Mouse (Mus musculus) activated CD4-positive, CD25-positive, alpha-beta regulatory T cell, adult 4 months (primary cell): ENCODE data around the gene Tstd3. TPM values are rescaled to one million over a fixed set of nuclear protein-coding genes. Genes with fewer than 3 reads are reported as not detected.
A peak's percentile ranks its signal among the peaks of the same experiment; 100 is the strongest.

ENCODE experiments used
- ATAC-seq: one replicate; pipeline ENCODE4 v1.8.0; 2017
- polyA plus RNA-seq, 2 experiments: library from polyadenylated mRNA; unstranded; fragments of 100-300 nt; shearing (Covaris generic); gene quantifications; one replicate each; pipeline ENCODE4 v1.2.1; 2017

Tstd3 gene
- 10 to 100 TPM; 28.5 to 35.8 TPM for polyA plus RNA-seq

GRCm38 (mm10) chr4:21766863-21767304 lies at the start of gene Tstd3, which contains the start of gene Usp45:
Gene Tstd3, minus strand, starts transcription at chr4:21767212.
Gene Usp45, plus strand, starts transcription at chr4:21767156.
- peak; percentile 98 for ATAC-seq

DNA sequence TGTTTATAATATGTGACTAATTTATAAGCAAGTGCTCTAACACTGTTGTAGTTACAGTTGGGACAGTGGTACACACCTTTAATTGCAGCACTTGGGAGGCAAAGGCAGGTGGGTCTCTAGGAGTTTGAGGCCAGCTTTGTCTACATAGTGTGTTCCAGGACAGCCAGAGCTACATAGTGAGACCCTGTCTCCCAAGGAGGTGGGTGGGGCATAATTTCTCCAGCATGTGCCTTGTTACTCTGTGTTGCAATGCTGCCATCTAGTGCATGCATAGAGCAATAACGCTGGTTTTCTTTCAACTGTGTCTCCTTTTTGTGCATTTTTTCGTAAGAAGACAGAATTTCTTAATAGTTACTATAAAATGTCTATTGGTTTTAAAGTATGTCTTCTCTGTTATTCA lies 47.0 kb upstream of the Tstd3 start:
- peak; percentile 88 for ATAC-seq

DNA sequence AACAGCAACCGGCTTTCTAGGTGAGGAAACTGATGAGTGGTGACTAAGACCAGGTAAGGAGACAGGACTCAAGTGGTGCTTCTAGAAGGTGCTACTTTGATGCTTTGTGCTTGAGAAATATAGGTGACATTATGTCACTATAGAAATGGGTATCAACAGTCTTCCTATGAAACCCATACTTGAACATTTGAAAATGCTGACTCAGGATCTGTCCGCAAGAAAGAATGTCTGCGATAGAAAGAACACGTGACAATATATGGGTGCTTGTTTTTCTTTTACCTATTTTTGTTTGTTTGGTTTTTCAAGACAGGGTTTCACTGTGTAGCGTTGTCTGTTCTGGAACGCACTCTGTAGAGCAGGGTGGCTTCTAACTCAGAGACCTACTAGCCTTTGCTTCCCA lies 45.6 kb upstream of the Tstd3 start:
- ATAC-seq, result no peak

DNA sequence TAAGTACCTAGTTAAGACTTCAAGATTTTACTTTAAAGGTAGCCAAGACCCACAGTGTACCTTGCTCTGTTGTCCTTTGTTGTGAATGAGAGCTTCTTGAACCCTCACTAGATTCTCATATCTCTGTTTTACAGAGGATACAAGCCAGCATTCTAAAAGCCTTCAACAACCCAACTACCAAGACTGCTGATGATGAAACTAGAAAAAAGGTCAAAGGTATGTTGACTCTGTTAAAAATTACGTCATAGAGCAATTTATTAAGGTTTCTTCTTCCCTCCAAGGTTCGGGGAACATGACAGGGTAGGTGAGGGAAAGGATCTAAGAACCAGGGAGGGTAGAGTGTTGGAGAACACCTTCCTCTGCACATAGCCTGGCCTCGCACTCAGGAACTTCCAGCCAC lies 43.6 kb upstream of the Tstd3 start:
- no peak for ATAC-seq

DNA sequence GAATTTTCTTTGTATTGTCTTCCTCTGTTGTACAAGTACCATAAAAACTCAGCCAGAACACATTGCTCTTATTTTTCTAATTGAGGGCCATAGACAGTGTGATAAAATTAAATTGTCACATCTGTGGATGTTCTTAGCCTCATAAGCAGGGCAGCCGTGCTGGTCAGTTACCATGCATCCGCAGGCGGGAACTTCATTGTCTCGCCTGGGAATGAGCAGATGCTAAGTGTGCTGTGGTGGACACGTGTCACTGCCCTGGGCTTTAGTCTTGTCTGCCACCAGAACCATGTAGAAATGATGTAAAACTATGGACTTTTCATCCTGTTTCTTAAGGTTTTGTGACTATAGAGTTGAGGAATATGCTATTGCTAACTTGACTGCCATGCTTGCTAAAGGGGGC lies 40.2 kb upstream of the Tstd3 start:
- ATAC-seq, result no peak

GRCm38 (mm10) chr4:21801620-21802019 lies 34.6 kb upstream of the Tstd3 start:
- no peak for ATAC-seq

DNA sequence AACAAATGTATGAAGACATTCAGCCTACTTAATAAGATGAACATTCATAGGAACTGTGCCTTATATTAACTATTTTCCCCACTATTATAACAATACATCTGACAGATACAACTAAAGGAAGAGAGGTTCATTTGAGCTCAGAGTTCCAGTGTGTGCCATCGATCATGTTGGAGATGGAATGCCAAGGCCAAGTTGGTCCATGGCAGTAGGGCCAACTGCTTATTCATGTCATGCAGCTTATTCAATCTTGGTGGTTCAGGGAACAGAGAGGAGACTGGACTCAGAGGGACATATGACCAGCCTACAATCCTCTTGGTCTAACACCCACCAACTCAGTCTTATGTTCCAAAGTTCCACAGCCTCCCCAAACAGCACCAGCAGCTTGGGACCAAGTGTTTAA lies 34.0 kb upstream of the Tstd3 start:
- no peak for ATAC-seq

- no peak for ATAC-seq
Observed at GRCm38 (mm10) chr4:21793631-21794030, 26.6 kb upstream of the Tstd3 start.

- no peak for ATAC-seq
Observed at GRCm38 (mm10) chr4:21789836-21790235, 22.8 kb upstream of the Tstd3 start.

GRCm38 (mm10) chr4:21788903-21789302 lies 21.9 kb upstream of the Tstd3 start:
- ATAC-seq, result no peak

- no peak for ATAC-seq
Observed at GRCm38 (mm10) chr4:21786268-21786667, 19.3 kb upstream of the Tstd3 start.

DNA sequence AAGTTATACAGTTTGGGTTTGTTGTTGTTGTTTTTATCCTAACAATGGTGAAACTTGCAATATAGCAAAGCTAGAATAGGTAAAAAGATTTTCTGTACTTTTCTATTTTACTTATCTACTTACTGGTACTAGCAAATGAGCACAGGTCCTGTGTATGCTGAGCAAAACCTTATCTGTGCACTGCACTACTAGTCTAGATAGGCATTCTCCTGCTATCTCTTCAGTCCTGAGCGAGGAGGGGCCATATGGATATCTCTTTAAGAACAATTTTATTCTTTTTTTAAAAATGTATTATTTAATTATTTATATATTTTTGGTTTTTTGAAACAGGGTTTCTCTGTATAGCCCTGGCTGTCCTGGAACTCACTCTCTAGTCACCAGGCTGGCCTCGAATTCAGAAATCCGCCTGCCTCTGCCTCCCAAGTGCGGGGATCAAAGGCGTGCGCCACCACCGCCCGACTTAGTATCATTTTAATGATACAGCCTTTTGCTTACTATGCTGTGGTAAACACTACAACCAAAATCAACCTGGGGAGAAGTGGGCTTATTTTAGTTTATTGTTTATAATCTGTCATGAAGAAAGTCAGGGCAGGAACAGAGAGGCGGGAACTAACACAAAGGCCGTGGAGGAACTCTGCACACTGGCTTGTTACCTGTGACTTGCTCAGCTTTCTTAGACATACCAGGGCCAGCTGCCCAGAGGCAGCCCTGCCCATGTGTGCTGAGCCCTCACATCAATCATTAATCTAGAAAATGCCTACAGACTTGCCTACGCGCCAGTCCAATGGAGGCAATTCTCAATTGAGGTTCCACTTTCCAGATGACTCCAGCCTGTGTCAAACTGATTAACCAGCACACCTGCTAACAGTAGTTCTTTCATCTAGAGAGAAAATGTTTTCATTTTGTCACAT lies 14.1 kb upstream of the Tstd3 start:
- no peak for ATAC-seq

DNA sequence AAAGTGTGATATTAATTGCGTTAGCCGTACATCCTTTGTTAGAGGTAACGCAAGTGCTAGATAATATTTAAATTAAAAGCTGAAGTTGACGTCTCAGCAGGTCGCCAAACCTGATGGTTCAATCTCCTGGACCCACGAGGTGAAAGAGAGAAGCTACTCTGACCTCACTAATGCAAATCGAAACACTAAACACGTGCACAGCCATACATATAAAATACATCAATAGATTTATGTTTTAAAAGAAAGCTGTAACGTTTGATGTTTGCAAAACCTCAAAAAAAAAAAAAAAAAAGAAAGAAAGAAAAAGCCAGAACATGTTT lies 9.9 kb upstream of the Tstd3 start:
- peak; percentile 21 for ATAC-seq

DNA sequence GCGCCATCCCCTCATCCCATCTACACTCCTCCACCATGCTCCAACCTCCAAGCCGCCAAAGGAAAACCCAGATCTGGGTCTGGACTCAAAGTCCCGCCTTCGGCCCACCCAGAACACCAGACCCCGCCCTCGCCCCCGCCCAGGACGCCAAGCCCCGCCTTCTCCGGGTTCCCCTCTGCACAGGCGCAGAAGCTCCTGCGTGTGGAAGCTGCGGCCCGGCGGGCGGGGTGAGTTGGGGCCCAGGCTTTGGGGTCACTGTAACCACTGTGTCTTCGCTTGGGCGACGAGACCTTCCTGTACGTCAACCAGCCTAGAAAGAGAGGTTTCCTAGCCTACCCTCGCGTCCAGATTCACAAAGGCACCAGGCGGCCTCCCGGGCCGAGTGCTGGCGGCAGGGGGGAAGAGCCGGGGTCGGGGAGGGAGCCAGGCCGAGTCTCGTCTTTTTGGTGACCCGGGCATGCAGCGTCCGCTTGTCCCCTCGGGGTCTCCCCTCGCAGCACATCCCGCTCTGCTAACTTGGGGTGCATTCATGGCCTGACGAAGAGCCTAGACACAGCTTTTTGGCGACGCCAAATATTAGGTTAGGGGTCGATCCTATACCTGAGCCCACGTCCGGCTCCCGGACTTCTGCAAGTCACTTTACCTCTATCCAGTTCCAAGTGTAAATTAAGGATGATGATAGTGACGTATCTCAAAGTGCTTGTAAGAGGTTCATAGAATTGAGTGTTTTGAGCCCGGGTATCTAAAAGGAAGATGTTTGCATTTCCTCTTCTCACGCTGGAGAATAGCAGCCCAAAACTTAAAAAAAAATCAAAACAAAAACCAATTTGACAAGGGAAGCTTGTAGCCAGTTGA lies 9.3 kb upstream of the Tstd3 start:
- ATAC-seq, result peak; percentile 83

DNA sequence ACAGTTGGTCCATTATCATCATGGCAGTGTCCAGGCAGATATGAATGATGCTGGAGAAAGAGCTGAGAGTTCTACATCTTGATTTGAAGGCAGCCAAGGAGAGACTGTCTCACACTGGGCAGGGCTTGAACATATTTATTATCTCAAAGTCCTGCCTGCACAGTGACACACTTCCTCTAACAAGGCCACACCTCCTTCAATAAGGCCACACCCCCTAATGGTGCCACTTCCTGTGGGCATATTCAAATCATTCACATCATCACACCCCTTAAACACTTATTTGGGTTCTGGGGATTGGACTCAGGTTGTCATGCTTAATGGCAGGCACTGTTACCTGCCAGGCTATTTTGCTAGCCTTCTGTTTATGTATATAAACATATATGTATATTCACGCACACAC lies 5.3 kb upstream of the Tstd3 start:
- ATAC-seq, result no peak

- ATAC-seq, result no peak
Observed at GRCm38 (mm10) chr4:21771064-21771463, 4.1 kb upstream of the Tstd3 start.

DNA sequence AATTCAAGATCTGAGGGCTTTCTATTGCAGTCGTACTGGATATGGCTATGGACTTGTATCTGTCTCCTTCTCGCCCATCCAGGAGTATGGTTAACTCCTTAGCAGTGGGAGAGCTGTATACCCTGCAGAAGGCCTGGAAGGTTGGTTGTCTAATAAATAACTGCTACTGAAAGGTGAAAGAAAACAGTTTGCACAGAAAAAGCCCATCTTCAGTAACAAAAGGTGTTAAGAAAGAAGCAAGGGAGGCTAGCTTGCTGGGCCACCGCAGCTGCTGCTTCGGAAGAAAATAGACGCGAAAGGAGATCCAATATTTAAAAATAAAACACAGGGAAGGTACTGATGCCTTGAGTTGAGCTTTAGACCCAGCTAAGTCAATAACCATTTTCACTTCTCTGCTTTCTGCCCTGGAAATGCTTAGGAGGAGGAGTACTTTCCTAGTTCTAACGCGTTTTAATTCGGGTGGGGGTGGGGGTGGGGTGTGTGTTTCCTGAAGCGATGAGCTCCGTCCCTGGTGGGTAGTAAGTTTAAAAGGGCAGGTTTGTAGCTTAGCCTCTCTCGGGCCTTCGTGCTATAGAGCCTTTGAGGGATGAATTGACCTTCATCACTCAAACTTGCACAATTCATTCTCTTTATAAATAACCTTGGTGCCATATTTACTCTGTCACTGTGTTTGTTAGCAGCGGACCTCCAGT lies 695 bp downstream of the Tstd3 start:
- peak; percentile 8 for ATAC-seq

DNA sequence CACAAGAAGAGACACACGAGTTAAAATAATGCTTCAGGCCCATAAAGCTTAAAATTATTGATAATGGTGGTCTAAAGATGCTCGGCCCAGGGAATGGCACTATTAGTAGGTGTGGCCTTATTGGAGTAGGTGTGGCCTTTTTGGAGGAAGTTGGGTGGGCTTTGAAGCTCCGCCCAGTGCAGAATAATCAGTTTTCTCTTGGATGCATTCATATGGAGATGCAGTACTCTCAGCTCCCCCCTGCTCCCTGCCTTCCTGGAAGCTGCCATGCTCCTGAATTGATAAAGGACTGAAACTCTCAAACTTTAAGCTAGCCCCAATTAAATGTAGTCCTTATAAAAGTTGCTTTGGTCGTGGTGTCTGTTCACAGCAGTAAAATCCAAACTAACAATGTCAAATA lies 3.2 kb downstream of the Tstd3 start:
- no peak for ATAC-seq

- ATAC-seq, result no peak
Observed at GRCm38 (mm10) chr4:21761416-21762160, 5.4 kb downstream of the Tstd3 start.

GRCm38 (mm10) chr4:21758860-21759259 lies 8.2 kb downstream of the Tstd3 start:
- no peak for ATAC-seq

DNA sequence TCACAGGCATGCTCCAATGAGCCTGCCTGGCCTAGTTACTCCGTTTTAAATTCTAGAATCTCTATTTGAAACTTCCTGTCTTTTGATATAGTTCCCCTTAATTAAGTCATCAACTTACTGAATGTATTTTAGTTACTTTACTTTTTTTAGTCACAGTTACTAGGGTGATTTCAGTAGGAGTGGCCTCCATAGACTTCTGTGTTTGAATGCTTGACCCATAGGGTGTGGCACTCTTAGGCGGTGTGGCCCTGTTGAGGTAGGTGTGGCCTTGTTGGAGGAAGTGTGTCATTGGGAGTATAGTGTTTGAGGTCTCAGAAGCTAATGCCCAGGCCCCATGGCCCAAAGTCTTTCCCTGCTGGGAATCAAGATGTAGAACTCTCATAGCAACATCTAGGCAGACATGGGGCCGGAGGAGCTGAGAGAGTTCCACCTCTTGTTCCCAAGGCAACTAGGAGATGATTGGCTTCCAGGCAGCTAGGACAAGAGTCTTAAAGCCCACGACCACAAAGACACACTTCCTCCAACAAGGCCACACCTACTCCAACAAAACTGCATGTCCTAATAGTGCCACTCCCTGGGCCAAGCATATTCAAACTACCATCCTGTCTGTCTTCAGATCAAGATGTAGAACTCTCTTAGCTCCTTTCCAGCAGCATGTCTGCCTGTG lies 11.8 kb downstream of the Tstd3 start:
- peak; percentile 43 for ATAC-seq

GRCm38 (mm10) chr4:21745723-21746122 lies 21.3 kb downstream of the Tstd3 start:
- no peak for ATAC-seq
